Mouse (Mus musculus) CD4-positive, CD25-positive, alpha-beta regulatory T cell, adult 2 months (primary cell): ENCODE measurements around the gene Mrpl53.
A peak's percentile ranks its signal among the peaks of the same experiment; 100 is the strongest.

Source experiments
- DNase-seq: peaks from one replicate; pipeline ENCODE4 v3.0.0-alpha.2; 2012; ENCODE audit warnings: low read depth, low spot score

Mrpl53 gene

DNA sequence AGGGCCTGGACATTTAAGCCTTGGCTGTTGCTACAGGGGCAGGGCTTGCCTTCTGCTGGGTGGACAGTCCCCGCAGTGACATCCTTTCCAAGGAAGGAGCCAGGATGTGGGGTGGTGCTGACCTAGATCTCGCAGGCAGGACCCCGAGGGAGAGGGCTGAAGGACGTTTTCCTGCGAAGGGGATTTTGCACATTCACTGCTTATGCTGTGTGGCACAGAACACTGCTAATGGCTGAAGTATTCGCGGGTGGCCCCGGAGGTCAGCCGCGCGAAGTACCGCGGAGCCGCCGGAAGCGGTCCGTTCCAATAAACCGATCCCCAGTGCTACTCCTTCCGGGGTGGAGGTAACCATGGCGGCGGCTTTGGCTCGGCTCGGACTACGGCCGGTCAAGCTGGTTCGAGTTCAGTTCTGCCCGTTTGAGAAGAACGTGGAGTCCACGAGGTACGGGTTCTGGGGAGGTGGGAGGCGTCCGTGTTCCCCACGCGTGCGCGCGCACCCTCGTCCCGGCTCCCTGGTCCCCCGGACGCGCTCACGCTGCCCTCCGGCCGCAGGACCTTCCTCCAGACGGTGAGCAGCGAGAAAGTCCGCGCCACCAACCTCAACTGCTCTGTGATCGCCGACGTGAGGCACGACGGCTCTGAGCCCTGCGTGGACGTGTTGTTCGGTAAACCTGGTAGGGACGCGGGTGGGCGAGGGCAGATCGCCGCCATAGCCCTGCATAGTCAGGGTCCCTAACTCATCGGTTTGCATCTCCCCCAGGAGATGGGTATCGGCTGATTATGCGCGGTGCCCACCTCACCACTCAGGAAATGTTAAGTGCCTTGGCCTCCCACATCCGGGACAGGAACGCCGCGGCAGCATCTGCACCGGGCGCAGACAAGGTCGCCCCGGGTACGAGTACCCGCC is at the start of gene Mrpl53:
Gene Mrpl53, plus strand, starts transcription at position 279 of the 907 bp plus-strand sequence.
- DNase-seq: peak; percentile 78

- DNase-seq: peak; percentile 45
Observed at GRCm38 (mm10) chr6:83065995-83066394, 42.8 kb upstream of the Mrpl53 start.

GRCm38 (mm10) chr6:83066441-83066840 is 42.4 kb upstream of the Mrpl53 start:
- no peak for DNase-seq

DNA sequence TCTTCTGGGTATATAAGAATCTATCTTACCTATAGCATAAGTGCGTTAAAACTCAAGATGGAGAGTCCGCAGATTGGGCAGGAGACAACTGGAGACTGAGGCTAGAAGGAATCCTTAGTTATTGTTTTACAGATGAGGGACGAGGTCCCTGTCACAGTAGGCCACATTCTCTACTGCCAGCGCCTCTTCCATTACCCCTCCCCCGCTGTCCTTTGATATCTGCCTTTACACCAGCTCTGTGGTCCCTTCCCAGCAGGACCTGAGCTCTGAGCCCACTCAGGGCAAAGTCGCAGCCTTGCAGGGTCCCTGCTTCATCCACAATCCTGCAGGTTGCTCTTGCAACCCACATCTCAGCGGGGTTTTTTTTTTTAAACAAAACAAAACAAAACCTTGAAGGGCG is 40.6 kb upstream of the Mrpl53 start:
- DNase-seq: no peak

DNA sequence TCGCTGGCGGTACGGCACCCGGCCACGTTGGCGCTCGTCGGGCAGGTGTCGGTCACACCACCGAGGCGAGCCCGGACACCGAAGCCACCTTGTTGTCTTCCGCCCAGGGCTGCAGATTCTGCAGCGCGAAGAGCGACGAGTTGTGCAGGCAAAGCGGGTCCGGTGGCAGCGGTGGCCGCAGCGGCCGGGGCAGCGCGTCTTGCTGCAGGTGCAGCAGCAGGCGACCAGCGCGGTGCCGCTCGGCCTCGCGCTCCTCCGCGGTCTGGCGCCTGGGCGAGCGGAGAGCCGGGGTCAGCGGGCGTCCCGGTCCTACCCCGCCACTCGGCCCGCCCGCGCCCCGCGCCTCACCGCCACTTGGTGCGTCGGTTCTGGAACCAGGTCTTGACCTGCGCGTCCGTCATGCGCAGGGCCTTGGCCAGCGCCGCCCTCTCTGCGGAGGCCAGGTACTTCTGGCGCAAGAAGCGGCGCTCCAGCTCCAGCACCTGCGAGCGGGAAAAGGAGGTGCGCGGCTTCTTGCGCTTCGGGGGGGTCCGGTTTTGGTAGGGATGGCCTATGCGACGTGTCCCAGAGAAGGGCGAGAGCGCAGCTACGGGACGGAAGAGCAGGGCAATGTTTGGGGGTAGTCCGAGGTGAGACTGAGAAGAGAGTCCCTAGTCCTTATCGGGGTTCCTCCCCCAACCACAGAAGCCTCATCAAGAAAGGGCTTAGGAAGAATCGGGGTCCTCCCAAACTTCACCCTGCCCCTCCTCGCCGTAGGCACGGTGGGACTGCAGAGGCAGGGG is 39.9 kb upstream of the Mrpl53 start:
- DNase-seq: peak; percentile 26

DNA sequence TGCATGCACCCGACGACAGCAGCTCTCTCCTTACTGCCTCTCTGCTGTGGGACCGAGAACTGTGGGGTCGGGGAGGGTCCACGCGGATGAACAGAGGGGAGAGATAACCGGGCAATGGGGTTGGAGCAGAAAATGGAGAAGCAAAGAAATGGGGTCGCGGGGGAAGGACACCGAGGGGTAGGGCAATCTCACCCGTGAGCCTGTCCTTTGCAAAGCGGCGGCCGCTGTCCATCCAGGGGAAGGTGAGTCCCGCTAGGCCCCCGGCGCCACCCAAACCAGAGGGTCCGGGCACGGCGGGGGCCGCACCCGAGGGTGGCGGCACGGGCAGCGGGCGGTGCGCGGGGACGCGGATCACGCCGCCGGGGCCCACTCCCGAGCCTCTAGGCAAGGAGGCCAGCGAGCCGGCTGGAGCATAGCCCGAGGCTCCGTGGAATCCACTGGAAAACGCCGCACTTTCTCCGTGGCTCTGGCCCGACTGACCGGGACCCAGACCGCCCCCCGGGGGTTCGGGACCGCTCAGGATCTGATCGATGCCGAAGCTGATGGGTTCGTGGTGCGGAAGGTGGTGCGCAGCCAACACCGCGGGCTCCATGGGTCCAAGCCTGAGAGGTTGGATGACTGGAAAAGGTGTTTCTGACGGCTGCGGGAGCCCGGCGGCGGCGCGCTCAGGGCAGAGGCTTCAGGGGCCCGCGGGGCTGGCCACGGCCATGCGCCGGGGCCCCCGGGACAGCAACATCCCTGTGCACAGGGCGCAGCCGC is 39.2 kb upstream of the Mrpl53 start:
- peak; percentile 27 for DNase-seq

- no peak for DNase-seq
Observed at GRCm38 (mm10) chr6:83070247-83070310, 38.8 kb upstream of the Mrpl53 start, which contains the start of gene Tlx2. Gene Tlx2 (minus strand): TSS chr6:83070293.

GRCm38 (mm10) chr6:83070311-83071219 is 38.3 kb upstream of the Mrpl53 start:
- peak; percentile 47 for DNase-seq

DNA sequence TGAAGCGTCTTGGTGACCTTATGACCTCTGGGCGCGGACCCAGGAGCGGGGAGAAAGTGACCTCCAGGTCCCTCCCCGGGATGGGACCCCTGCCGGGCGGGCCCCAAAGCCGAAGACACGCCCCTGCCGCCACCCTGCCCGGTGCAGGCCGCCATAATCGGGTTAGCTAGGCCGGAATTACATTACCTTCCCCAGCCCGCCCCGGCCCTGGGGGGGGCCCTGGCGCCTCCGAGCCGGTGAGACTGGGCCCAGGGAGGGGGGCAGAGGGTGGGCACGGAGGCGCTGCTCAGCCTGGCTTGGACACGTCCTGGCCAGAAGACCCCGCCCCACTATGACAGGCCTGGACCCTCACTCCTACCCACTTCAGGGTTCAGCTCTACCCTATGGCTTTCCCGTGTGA is 37.6 kb upstream of the Mrpl53 start:
- DNase-seq: no peak

GRCm38 (mm10) chr6:83074979-83075378 is 33.9 kb upstream of the Mrpl53 start:
- DNase-seq: peak; percentile 71

DNA sequence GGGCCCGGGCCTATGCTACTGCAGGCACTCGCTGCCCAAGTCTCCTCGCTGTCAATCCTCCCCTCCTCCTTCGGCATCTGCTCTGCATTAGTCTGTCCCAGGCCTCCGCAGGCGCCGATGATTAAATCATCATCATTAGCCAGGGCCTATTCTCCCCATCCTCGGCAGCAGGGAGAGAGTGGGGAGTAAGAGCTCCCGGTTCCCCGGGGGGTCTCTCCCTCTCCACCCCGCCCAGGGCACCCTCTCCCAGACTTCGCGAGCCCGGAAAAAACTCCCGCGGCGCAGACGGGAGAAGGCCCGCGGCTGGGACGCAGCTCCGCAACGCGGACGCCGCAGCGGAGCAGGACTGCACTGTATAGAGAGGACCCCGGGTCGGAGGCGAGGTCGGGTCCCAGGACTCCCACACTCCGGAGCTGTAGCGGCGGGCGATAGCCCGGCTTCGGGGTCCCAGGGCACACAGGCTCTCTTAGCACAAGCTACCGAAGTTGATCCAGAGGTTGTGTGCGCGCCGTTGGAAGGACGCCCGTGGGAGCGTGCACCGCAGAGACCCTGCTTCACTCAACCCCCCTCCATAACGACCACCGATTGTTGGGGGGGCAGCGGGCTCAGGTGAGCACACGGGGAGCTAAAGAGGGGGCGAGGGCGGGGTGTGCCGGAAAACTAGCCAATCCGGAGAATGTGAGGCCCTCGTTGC is 31.1 kb upstream of the Mrpl53 start, which contains the start of gene Pcgf1:
Gene Pcgf1, plus strand, starts transcription at position 240 of the 694 bp plus-strand sequence.
- peak; percentile 50 for DNase-seq

- peak; percentile 99 for DNase-seq
Observed at GRCm38 (mm10) chr6:83078324-83078858, 30.4 kb upstream of the Mrpl53 start.

DNA sequence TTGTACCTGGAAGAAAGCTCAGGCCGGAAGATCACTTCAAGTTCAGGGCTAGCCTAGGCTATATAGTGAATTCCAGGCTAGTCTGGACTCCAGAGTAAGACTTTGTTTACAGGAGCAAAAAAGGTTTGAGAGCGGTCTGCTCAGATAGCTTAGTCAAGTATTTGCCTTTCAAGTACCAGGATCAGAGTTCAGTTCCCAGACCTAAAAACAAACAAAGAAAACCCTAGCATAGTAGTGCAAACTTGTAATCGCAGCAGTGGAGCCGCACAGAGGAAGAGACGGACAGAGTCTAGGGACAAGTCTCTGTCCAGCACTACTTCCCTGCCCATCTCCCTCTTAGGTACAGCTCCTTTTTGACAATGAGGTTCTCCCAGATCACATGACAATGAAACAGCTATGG is 28.6 kb upstream of the Mrpl53 start:
- DNase-seq: no peak

GRCm38 (mm10) chr6:83083497-83083896 is 25.3 kb upstream of the Mrpl53 start:
- DNase-seq: no peak

- DNase-seq: no peak
Observed at GRCm38 (mm10) chr6:83084477-83084876, 24.4 kb upstream of the Mrpl53 start.

- peak; percentile 38 for DNase-seq
Observed at GRCm38 (mm10) chr6:83086121-83087035, 22.5 kb upstream of the Mrpl53 start, which contains the start of gene Lbx2. Gene Lbx2 (plus strand): TSS chr6:83086367.

GRCm38 (mm10) chr6:83087205-83087925 is 21.5 kb upstream of the Mrpl53 start:
- no peak for DNase-seq

- DNase-seq: no peak
Observed at GRCm38 (mm10) chr6:83087926-83088260, 20.9 kb upstream of the Mrpl53 start.
